Mouse (Mus musculus): ENCODE results near the gene Zc3h18.
A peak's percentile ranks its signal among the peaks of the same experiment; 100 is the strongest.

DNA sequence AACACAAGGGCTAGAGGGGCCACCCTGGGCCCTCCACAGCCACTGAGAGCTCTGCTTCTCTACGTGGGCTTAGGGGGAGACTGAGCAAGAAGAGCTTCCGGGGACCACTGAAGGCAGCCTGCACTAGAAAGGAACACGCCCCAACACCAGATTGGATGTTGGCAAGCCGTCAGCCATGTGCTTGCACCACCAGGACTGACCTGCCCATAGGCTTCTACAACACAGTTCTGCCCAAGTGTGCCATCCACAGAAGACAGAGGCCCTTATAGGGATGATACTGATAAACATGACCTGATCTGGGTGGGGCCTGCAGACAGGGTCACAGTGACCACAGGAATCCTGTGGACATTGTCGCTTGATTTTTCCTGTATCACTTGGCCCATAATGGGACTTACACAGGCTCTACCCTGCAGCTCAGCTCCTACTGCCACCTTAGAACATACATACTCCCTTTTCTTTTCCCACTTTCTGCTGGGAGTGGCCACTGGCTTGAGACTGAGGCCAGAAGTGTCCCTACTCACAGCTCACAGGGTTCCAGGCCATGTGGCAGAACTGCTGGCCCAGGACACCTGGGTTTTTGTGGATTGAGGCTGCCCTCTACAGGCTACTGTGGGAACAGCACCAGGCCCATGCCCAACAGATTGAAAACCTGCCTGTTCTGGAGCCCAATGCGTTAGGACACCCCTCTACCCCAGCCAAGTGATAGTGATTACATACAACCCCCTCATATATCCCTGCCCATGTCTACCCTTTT, 43.5 kb upstream of the Zc3h18 start:
- no peak for TF ChIP-seq CHD2 (IDR thresholded peaks at IDR 0.05; ENCODE audit: low read depth, low read length)
- peak; percentile 85 for TF ChIP-seq ZC3H11A (IDR thresholded peaks at IDR 0.05; ENCODE audit: borderline replicate concordance, low read depth, low read length)

Measured in ES-E14 (cell line).